Mouse (Mus musculus): ENCODE results near the gene Lrrc4. TPM values are rescaled to one million over a fixed set of nuclear protein-coding genes. Genes with fewer than 3 reads are reported as not detected.
A peak's percentile ranks its signal among the peaks of the same experiment; 100 is the strongest.

The Lrrc4 gene
- total and polyA plus RNA-seq, 3 experiments = 0.11 TPM; not detected in 2

GRCm38 (mm10) chr6:28857198-28858180, 25.9 kb upstream of the Lrrc4 start:
- TF ChIP-seq TAL1 (conservative IDR thresholded peaks at IDR 0.05; ENCODE audit: low read depth, low read length) (no peak), GATA1 (IDR thresholded peaks at IDR 0.05; ENCODE audit: borderline replicate concordance, low read length) (no peak), POLR2AphosphoS5 (IDR thresholded peaks at IDR 0.05; ENCODE audit: insufficient replicate concordance, low read depth, low read length) (no peak), CTCF (IDR thresholded peaks at IDR 0.05; ENCODE audit: low read depth, low read length) (no peak), GATA2 (IDR thresholded peaks at IDR 0.05; ENCODE audit: borderline replicate concordance, low read depth, low read length) (no peak)
- H3K9me3 ChIP-seq (replicated peaks) = no peaks in the 10 kb centered on the region
- H3K4me1 ChIP-seq (ENCODE audit: insufficient read depth, low read depth, low read length) = peaks cover 17% of the 10 kb centered on the region
- no peak overlapping the region for H3K4me3 ChIP-seq (ENCODE audit: low read depth, low read length)
- ATAC-seq (ENCODE audit: extremely low read depth, insufficient number of reproducible peaks, low FRiP score, poor library complexity, severe bottlenecking) = 0 out of 2 replicates have a peak, but pooled peaks have one; percentile 8
- peaks cover 80% of the 10 kb centered on the region for H3K36me3 ChIP-seq (replicated peaks)
- H3K27me3 ChIP-seq (ENCODE audit: insufficient read depth, low read length) = no peaks in the 10 kb centered on the region
- DNase-seq (ENCODE audit: low spot score) = no peak

GRCm38 (mm10) chr6:28856789-28857188, 25.2 kb upstream of the Lrrc4 start:
- Histone ChIP-seq H3K27me3 (ENCODE audit: insufficient read depth, low read length) (no peaks in the 10 kb centered on the region), H3K36me3 (replicated peaks) (peaks cover 80% of the 10 kb centered on the region), H3K4me1 (ENCODE audit: insufficient read depth, low read depth, low read length) (peaks cover 17% of the 10 kb centered on the region), H3K4me3 (ENCODE audit: low read depth, low read length) (no peak overlapping the region), H3K9me3 (replicated peaks) (no peaks in the 10 kb centered on the region)
- DNase-seq (ENCODE audit: low spot score) = no peak
- TF ChIP-seq GATA2 (IDR thresholded peaks at IDR 0.05; ENCODE audit: borderline replicate concordance, low read depth, low read length) (no peak), TAL1 (conservative IDR thresholded peaks at IDR 0.05; ENCODE audit: low read depth, low read length) (no peak), CTCF (IDR thresholded peaks at IDR 0.05; ENCODE audit: low read depth, low read length) (no peak), GATA1 (IDR thresholded peaks at IDR 0.05; ENCODE audit: borderline replicate concordance, low read length) (no peak), POLR2AphosphoS5 (IDR thresholded peaks at IDR 0.05; ENCODE audit: insufficient replicate concordance, low read depth, low read length) (no peak)
- ATAC-seq (ENCODE audit: extremely low read depth, insufficient number of reproducible peaks, low FRiP score, poor library complexity, severe bottlenecking) = no peak

GRCm38 (mm10) chr6:28855442-28855841, 23.9 kb upstream of the Lrrc4 start:
- ATAC-seq (ENCODE audit: extremely low read depth, insufficient number of reproducible peaks, low FRiP score, poor library complexity, severe bottlenecking) (no peak), DNase-seq (ENCODE audit: low spot score) (no peak)
- H3K4me3 ChIP-seq (ENCODE audit: low read depth, low read length) = no peak overlapping the region
- H3K27me3 ChIP-seq (ENCODE audit: insufficient read depth, low read length) = no peaks in the 10 kb centered on the region
- H3K9me3 ChIP-seq (replicated peaks) = no peaks in the 10 kb centered on the region
- TF ChIP-seq GATA1 (IDR thresholded peaks at IDR 0.05; ENCODE audit: borderline replicate concordance, low read length) = no peak
- no peak for TF ChIP-seq GATA2 (IDR thresholded peaks at IDR 0.05; ENCODE audit: borderline replicate concordance, low read depth, low read length)
- no peak for TF ChIP-seq POLR2AphosphoS5 (IDR thresholded peaks at IDR 0.05; ENCODE audit: insufficient replicate concordance, low read depth, low read length)
- TF ChIP-seq CTCF (IDR thresholded peaks at IDR 0.05; ENCODE audit: low read depth, low read length) = no peak
- no peak for TF ChIP-seq TAL1 (conservative IDR thresholded peaks at IDR 0.05; ENCODE audit: low read depth, low read length)
- H3K36me3 ChIP-seq (replicated peaks) = peaks cover 81% of the 10 kb centered on the region
- H3K4me1 ChIP-seq (ENCODE audit: insufficient read depth, low read depth, low read length) = peaks cover 17% of the 10 kb centered on the region

- no peaks in the 10 kb centered on the region for H3K9me3 ChIP-seq (replicated peaks)
- TF ChIP-seq POLR2AphosphoS5 (IDR thresholded peaks at IDR 0.05; ENCODE audit: insufficient replicate concordance, low read depth, low read length) (no peak), GATA1 (IDR thresholded peaks at IDR 0.05; ENCODE audit: borderline replicate concordance, low read length) (no peak), GATA2 (IDR thresholded peaks at IDR 0.05; ENCODE audit: borderline replicate concordance, low read depth, low read length) (no peak), TAL1 (conservative IDR thresholded peaks at IDR 0.05; ENCODE audit: low read depth, low read length) (no peak), CTCF (IDR thresholded peaks at IDR 0.05; ENCODE audit: low read depth, low read length) (no peak)
- no peaks in the 10 kb centered on the region for H3K27me3 ChIP-seq (ENCODE audit: insufficient read depth, low read length)
- no peak overlapping the region for H3K4me3 ChIP-seq (ENCODE audit: low read depth, low read length)
- H3K4me1 ChIP-seq (ENCODE audit: insufficient read depth, low read depth, low read length) = peaks cover 17% of the 10 kb centered on the region
- no peak for DNase-seq (ENCODE audit: low spot score)
- no peak for ATAC-seq (ENCODE audit: extremely low read depth, insufficient number of reproducible peaks, low FRiP score, poor library complexity, severe bottlenecking)
- peaks cover 80% of the 10 kb centered on the region for H3K36me3 ChIP-seq (replicated peaks)
Observed at GRCm38 (mm10) chr6:28854598-28854997, 23.1 kb upstream of the Lrrc4 start.

- DNase-seq (ENCODE audit: low spot score) (no peak), ATAC-seq (ENCODE audit: extremely low read depth, insufficient number of reproducible peaks, low FRiP score, poor library complexity, severe bottlenecking) (no peak)
- H3K36me3 ChIP-seq (replicated peaks) = peaks cover 78% of the 10 kb centered on the region
- TF ChIP-seq GATA2 (IDR thresholded peaks at IDR 0.05; ENCODE audit: borderline replicate concordance, low read depth, low read length) (no peak), POLR2AphosphoS5 (IDR thresholded peaks at IDR 0.05; ENCODE audit: insufficient replicate concordance, low read depth, low read length) (no peak), GATA1 (IDR thresholded peaks at IDR 0.05; ENCODE audit: borderline replicate concordance, low read length) (no peak), TAL1 (conservative IDR thresholded peaks at IDR 0.05; ENCODE audit: low read depth, low read length) (no peak), CTCF (IDR thresholded peaks at IDR 0.05; ENCODE audit: low read depth, low read length) (no peak)
- no peaks in the 10 kb centered on the region for H3K9me3 ChIP-seq (replicated peaks)
- H3K4me3 ChIP-seq (ENCODE audit: low read depth, low read length) = no peak overlapping the region
- H3K4me1 ChIP-seq (ENCODE audit: insufficient read depth, low read depth, low read length) = peaks cover 19% of the 10 kb centered on the region
- H3K27me3 ChIP-seq (ENCODE audit: insufficient read depth, low read length) = no peaks in the 10 kb centered on the region
Observed at GRCm38 (mm10) chr6:28853654-28854053, 22.1 kb upstream of the Lrrc4 start.

GRCm38 (mm10) chr6:28853164-28853563, 21.6 kb upstream of the Lrrc4 start:
- no peak for ATAC-seq (ENCODE audit: extremely low read depth, insufficient number of reproducible peaks, low FRiP score, poor library complexity, severe bottlenecking)
- H3K27me3 ChIP-seq (ENCODE audit: insufficient read depth, low read length) = no peaks in the 10 kb centered on the region
- no peak overlapping the region for H3K4me3 ChIP-seq (ENCODE audit: low read depth, low read length)
- TF ChIP-seq GATA2 (IDR thresholded peaks at IDR 0.05; ENCODE audit: borderline replicate concordance, low read depth, low read length) (no peak), TAL1 (conservative IDR thresholded peaks at IDR 0.05; ENCODE audit: low read depth, low read length) (no peak), POLR2AphosphoS5 (IDR thresholded peaks at IDR 0.05; ENCODE audit: insufficient replicate concordance, low read depth, low read length) (no peak), CTCF (IDR thresholded peaks at IDR 0.05; ENCODE audit: low read depth, low read length) (no peak), GATA1 (IDR thresholded peaks at IDR 0.05; ENCODE audit: borderline replicate concordance, low read length) (no peak)
- H3K36me3 ChIP-seq (replicated peaks) = peaks cover 77% of the 10 kb centered on the region
- peaks cover 20% of the 10 kb centered on the region for H3K4me1 ChIP-seq (ENCODE audit: insufficient read depth, low read depth, low read length)
- no peaks in the 10 kb centered on the region for H3K9me3 ChIP-seq (replicated peaks)
- no peak for DNase-seq (ENCODE audit: low spot score)
